Mouse (Mus musculus) mature B cell (primary cell): ENCODE results near the gene Stra8.

Experiments
- in situ Hi-C: fragments of 300-500 bp; cut with MboI; formaldehyde crosslinking; loops from 2 replicates; pipeline ENCODE4 v1.14.3; 2019

Gene Stra8

GRCm38 (mm10) chr6:34902578-34902977 lies 17.4 kb upstream of the Stra8 start:
- in situ Hi-C loops = no loop called here

- in situ Hi-C loops = no loop called here
Observed at GRCm38 (mm10) chr6:34903441-34903840, 16.5 kb upstream of the Stra8 start.

GRCm38 (mm10) chr6:34903851-34904250 lies 16.1 kb upstream of the Stra8 start:
- in situ Hi-C loops = no loop called here

GRCm38 (mm10) chr6:34904361-34904760 lies 15.6 kb upstream of the Stra8 start:
- in situ Hi-C loops = no loop called here

GRCm38 (mm10) chr6:34906125-34906524 lies 13.8 kb upstream of the Stra8 start:
- in situ Hi-C loops = no loop called here

- in situ Hi-C loops = no loop called here
Observed at GRCm38 (mm10) chr6:34906661-34907060, 13.3 kb upstream of the Stra8 start.

GRCm38 (mm10) chr6:34907121-34907614 lies 12.8 kb upstream of the Stra8 start:
- in situ Hi-C loops = no loop called here

GRCm38 (mm10) chr6:34907696-34908260 lies 12.2 kb upstream of the Stra8 start:
- in situ Hi-C loops = no loop called here

- in situ Hi-C loops = no loop called here
Observed at GRCm38 (mm10) chr6:34909631-34910345, 10.2 kb upstream of the Stra8 start.

- in situ Hi-C loops = no loop called here
Observed at GRCm38 (mm10) chr6:34910371-34911219, 9.4 kb upstream of the Stra8 start, which contains the start of gene Wdr91. Gene Wdr91, minus strand, starts transcription at chr6:34910876.

GRCm38 (mm10) chr6:34913341-34914040 lies 6.5 kb upstream of the Stra8 start:
- in situ Hi-C loops = no loop called here

- in situ Hi-C loops = no loop called here
Observed at GRCm38 (mm10) chr6:34914462-34914861, 5.5 kb upstream of the Stra8 start.

- in situ Hi-C loops = no loop called here
Observed at GRCm38 (mm10) chr6:34919146-34919545, 817 bp upstream of the Stra8 start.

GRCm38 (mm10) chr6:34920631-34921030 lies 668 bp downstream of the Stra8 start:
- in situ Hi-C loops = no loop called here

- in situ Hi-C loops = no loop called here
Observed at GRCm38 (mm10) chr6:34921941-34922340, 2.0 kb downstream of the Stra8 start.

GRCm38 (mm10) chr6:34927156-34927555 lies 7.2 kb downstream of the Stra8 start:
- in situ Hi-C loops = no loop called here

GRCm38 (mm10) chr6:34927594-34927993 lies 7.6 kb downstream of the Stra8 start:
- in situ Hi-C loops = no loop called here

- in situ Hi-C loops = no loop called here
Observed at GRCm38 (mm10) chr6:34932633-34933032, 12.7 kb downstream of the Stra8 start.

GRCm38 (mm10) chr6:34936743-34937142 lies 16.8 kb downstream of the Stra8 start:
- in situ Hi-C loops = no loop called here

GRCm38 (mm10) chr6:34938280-34938928 lies 18.4 kb downstream of the Stra8 start:
- in situ Hi-C loops = no loop called here

GRCm38 (mm10) chr6:34938929-34939325 lies 19.0 kb downstream of the Stra8 start:
- in situ Hi-C loops = no loop called here
